Mouse (Mus musculus) layer of hippocampus, adult 8-10 months (tissue): ENCODE results near the gene Galm. TPM values are rescaled to one million over a fixed set of nuclear protein-coding genes. Genes with fewer than 3 reads are reported as not detected.
"Not testable (repeated sequence)": the region's sequence is repeated elsewhere in the genome, so short reads cannot be mapped to it uniquely, and the experiment has no call there.

ENCODE experiments used
- DNase-seq, 2 experiments: peaks; one replicate each; pipeline ENCODE4 v3.0.0; 2022; ENCODE audit warnings: low spot score in 2 of 2
- total RNA-seq, 4 experiments: library from RNA; stranded (reverse); gene quantifications; 2 replicates each; pipeline ENCODE4 v1.2.4; 2022

Gene Galm
- total RNA-seq, 4 experiments from 2014 or later, result 4.4 to 5.4 (median 4.9) TPM

DNA sequence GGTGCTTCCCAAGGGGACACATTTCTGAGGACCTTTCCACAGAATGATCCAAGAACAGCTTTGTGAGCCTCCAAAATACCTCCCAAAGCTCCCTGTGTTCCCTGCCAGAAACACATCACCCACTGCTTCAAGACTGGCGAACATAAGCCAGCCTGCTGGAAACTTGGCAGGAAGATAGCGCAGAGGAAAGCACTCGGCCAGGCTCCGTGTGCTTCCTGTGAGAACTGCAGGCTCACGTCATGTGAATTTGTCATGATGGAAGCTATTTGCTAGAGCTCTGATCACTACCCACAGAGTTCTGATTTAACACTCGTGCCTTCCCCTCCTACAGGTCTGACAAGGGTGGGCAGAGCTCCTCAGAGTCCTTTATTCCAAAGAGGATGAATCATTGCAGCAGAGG is 38.5 kb downstream of the Galm start:
- peak; percentile 83 to 87 for DNase-seq

DNA sequence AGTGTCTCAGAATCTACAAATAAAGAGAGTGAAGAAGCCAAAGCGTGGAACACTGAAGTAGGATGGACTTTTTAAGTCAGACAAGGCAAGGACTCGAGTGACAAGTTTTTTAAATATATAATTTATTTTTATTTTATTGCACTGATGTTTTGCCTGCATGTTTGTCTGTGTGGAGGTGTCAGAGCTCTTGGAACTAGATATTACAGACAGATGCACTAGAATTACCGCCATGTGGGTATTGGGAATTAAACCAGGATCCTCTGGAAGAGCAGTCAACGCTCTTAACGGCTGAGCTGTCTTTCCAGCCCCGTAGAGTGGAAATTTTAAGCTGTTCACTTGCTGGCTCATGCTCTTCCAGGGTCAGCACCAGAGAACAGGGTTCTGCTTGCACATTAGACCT is 39.1 kb downstream of the Galm start:
- DNase-seq, result peak; percentile 28 to 47

DNA sequence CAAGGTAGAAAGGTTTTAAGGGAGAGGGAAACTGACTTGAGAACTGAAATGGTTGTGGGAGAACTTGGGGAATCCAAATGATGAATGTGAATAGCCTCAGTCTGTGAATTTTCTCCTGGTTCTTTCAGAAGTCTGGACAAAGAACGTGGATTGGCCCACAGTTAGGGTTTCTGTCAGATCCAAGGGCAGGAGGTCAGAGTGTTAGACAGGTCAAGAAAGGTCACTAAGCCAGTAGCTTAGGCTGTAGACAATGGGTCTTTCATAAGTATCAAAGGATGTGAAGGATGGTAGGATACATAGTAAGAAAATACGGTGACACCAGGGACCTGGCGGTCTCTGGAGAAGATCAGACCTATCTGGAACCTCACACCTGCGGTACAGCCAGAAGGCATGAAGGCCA is 40.2 kb downstream of the Galm start:
- DNase-seq, result no peak

DNA sequence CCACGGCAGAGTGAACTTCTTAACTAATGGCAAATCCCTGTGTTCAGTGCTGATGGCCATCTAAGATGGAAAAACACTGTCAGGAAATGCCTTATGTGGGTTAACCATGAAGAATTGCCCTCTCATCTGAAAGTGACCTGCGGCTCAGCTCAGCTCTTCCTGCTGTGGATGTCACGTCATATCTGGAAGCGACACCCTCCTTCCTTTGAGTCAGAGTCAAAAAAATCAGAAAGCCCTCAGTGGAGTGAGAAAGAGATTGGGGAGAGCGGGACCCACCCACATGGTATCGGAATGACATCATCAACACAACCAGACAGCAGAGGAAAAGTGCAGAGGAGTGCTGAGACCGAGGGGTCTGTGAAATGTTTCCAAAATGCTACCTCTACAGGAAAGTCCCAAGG is 40.6 kb downstream of the Galm start:
- peak; percentile 32 to 35 for DNase-seq

DNA sequence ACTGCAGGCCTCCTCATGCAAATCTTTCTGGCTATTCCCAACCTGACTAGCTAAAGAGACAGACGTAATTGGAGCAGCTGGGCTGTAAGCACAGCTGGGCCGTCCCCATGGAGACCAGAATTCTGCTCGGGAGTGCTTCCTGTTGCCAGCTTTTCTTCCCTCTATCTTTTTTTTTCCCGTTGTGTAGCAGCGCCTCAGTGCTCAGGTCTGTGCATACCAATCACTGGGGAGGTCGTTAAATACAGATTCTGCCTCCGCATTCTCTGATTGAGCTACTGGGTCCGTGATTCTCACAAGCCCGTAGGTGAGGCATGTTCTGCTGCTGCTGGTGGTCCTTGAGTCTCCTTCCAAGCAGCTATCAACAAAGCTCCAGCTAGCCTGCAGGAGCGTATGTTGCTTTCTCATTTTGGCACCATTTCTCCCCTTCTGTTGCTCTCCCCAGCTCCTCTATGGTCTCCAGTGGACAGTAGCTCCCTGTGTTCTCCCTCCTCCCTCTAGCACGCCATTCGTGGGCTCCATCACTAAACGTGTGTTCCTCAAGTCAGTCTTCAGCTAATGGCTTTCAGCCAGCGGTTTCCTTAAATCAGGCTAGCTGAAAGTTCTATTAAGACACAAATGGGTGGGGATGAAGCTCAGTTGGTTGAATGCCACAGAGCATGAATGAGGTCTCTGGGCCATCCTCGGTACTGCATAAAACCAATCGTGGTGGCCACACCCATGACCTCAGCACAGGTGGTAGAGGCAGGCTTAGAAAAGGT is 41.3 kb downstream of the Galm start:
- DNase-seq, result peak; percentile 71 to 73

DNA sequence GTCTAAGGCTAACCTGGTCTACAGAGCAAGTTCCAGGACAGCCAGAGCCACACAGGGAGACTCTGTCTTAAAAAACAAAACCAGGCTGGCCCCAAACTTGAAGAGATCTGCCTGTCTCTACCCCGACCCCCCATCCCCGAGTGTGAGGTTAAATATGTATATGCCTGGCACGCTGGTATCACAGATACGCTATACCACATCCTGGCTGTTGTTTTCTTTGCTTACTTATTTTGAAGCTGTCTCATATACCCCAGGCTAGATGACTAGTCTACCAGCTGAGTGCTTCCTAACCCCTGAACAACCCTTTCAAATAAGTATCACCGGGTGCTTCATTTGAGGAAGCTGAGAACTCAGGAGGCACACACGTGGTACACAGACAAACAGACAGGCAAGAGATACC is 42.5 kb downstream of the Galm start:
- no peak for DNase-seq

DNA sequence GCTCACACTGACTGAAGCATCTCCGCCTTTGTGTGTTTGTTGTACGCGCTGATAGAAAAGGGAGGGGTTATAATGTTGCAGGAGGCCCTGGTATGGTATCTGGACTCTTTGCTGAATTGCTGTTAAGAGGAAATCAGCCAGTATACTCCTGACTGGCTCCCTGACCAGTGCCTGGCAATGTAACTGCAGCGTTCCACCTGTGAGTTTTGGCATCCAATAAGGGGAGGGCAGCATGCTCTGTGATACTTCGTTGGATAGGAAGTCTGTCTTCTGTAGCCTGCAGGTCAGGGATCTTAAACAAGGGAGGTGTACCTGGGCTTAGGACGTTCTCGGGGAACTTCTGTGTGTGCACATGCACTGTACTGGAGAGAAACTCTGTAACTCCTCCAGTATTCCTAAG is 43.7 kb downstream of the Galm start:
- no peak for DNase-seq

DNA sequence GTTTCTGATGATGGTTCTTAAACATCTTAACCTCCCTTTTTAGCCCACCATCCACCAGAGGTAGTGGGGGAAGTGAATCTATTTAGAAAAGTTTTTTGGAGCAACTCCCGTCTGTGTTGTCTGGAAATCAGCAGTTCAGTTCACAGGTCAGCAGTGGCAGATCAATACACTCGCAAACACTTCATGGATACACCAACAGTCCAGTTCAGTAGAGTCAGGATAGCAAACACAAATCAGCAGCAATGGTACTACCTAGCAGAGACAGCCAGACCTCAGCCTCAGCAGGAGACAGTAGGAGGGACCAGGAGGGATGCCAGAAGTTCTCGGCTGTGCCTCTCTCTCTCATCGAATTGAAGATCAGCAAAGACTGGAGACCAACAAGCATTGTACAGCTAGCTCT is 44.7 kb downstream of the Galm start:
- DNase-seq, result no peak

DNA sequence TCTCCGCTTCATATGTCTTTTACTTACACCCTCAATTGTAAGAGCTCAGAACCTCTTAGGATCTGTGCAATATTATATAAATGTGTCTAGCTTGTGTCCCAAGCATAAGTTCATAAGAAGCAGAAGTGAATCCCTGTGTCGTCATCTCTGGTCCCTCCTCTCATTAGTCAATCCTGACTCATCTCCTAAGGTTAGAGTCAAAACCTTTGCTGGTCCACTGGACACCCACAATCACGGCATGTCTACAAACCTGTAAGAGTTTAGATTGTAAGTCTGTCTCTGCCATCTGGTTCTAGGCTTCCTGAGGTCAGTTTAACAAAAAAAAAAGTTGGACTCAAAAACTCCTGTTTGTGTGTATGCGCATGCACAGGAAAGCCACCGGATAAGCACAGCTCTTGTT is 45.5 kb downstream of the Galm start:
- no peak for DNase-seq

DNA sequence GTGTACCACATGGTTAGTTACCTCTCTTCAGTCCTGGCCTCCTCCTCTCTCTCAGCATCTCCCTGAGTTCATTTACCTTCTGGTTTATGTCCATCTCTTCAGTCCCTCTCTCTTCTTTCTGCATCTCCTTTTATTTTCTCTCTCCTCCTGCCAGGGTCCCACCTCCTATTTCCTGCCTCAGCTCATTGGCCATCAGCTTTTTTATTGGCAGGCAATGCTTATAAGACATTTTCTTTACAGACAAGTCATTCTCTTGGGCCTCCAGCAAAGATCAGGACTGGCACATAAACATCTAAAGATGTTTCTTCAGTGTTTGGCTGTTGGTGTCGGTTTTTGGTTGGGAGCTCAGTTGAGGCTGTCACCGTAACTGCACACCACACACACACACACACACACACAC is 46.4 kb downstream of the Galm start:
- no peak for DNase-seq

DNA sequence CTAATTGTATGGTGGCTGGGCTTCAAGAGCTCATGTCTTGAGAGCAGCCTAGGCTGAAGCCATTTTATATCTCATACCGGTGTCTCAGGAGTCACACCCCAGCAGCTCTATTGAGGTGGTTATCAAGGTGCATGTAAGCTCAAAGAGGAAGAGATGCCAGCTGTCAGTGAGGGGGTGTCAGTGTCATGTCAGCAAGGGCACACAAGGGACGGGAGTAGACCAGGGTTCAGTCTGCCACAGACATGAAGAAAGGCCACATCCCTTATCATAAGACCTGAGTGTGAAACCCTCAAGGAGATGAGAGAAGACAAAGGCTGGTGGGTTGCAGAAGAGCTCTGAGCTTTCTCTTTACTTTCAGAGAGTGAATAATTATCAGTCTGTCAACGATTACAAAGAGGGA is 46.9 kb downstream of the Galm start:
- no peak for DNase-seq

DNA sequence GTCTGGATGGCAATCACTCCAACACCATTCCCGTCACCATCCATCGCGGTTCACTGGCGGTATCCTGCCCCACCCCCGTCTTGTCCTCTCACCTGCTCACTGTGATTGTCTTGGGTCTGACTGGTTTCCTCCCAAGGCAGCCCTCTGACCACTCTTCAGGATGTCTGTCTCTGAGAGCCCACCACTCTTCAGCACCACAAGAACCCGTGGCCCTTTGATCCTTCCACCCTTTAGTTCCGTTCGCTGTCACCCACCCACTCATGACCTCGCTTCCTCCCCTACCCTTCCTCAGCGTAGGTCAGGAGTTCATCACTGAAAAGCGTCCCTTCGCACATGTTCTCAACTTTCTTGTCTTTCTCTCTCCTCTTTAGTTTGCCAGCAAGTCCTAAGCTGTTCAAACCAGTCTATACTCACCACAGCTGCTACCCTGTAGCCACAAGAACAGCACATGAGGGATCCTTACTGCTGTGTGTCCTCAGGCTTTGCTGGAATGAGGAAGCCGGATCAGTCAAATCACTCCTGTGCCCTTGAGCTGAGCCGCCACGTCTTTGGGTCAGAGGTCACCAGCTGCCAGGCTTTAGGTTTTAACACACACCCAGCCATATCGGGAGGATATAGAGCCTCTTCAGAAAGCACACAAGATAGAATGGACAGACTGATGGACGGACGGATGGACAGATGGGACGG is 47.6 kb downstream of the Galm start:
- DNase-seq, result no peak

DNA sequence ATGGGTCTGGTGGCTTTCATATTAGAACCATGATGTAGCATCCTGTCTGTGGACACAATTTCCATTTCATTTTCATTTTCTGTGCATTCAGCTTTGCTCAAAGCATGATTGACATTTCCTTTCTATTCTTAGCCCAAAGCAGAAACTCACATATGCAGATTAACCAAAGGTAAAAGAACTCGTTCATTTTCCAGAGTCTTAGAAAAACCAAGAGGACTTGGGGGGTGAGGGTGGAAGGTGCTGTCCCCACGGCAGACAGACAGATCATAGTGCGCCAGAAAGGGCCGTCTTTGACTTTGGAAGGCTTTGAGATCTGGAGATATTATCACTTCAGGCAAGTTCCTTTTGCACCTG is 48.1 kb downstream of the Galm start:
- DNase-seq, result no peak

DNA sequence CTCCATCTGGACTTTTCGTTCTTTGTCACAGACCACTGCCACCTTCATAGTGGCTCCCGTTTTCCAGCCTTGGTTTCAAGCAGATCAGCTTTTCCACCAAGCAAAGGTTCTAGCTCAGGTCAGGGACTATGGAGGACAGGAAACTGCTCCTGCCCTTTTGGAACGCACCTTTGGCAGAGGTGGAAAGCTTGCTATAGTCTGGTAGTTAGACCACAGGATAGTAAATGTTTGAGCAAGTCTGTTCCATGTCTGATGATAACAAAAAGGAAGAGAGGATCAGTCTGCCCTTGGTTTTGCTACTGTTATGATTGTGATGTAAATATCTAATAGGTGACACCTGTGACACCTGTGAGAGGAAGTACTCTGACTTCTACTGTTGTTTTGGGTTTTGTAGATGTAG is 48.7 kb downstream of the Galm start:
- no peak for DNase-seq

DNA sequence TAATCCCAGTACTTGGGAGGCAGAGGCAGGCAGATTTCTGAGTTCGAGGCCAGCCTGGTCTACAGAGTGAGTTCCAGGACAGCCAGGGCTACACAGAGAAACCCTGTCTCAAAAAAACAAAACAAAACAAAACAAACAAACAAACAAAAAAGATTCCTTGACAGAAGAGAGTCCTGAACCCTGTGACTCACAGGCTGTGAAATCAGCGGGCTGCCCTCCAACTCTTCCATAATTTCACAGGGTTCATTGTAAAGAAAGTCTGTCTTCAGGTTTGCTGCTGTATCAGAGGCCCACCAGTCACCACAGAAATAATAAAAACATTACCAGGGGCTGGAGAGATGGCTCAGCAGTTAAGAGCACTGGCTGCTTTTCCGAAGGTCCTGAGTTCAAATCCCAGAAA is 51.6 kb downstream of the Galm start:
- not testable (repeated sequence) for DNase-seq

DNA sequence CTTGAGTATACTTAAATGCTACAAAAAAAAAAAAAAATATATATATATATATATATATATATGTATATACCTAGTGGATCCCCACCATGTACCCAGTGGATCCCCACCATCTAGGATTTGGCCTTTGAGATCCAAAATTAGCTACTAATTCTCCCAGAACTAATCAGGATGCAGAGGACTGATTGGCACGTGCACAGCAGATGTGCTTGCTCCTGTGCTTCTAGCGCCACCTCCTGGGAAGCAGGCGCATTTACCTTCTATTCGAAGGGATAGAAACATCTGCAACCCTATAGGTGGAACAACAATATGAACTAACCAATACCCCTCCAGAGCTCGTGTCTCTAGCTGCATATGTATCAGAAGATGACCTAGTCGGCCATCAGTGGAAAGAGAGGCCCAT is 52.7 kb downstream of the Galm start:
- DNase-seq, result peak; percentile 63 to 67

DNA sequence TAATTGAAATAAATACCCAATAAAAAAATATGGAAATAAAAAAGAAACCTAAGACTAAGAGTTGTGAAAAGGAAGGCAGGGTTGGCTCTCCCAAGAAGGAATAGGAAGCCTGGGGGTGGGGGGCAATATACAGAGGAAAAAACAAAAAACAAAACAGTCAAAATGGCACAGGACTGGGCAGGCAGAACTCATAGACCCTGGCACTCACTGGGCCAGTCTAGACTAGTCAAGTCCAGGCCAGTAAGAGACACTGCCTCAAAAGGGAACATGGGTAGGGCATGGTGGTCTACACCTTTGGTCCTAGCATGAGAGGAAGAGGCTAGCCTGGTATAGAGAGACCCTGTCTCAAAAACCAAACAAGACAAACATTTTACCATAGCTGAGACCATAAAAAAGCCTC is 53.2 kb downstream of the Galm start:
- no peak for DNase-seq

DNA sequence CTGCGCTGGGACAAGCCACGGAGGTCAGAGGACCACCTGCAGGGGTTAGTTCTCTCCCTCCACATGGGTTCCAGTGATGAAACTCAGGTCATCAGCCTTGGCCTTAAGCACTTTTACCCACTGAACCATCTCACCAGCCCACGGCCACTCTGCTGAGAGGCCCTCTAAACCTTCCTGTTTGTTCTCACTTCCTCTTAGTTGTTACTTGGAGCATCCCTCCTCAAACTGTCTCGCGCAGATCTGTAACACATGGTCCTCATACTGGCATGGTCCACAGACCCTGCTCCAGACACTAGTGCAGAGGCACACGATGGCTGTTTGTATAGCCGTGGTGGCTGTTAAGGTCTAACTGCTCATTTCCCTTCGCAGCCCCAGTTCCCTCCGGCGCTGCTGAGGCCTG is 56.3 kb downstream of the Galm start:
- DNase-seq, result no peak

DNA sequence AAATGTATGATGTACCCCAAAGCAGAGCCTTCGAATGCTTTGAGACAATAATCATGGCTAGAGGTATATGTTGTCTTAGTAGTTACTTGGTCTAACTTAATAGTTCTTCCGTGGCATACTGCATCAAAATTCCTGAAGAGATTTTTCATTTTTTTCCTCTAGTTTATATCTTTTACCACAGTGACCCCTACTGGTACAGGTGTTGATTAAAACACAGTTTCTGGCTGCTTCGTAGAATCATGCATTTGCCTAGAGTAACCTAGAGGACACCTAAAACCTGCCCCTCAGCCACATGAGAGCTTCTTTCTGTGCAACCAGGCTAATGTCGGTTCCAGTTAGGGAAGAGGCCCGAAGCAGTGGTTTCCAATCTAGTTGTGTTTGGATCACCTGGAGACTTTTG is 65.8 kb downstream of the Galm start:
- DNase-seq, result no peak

DNA sequence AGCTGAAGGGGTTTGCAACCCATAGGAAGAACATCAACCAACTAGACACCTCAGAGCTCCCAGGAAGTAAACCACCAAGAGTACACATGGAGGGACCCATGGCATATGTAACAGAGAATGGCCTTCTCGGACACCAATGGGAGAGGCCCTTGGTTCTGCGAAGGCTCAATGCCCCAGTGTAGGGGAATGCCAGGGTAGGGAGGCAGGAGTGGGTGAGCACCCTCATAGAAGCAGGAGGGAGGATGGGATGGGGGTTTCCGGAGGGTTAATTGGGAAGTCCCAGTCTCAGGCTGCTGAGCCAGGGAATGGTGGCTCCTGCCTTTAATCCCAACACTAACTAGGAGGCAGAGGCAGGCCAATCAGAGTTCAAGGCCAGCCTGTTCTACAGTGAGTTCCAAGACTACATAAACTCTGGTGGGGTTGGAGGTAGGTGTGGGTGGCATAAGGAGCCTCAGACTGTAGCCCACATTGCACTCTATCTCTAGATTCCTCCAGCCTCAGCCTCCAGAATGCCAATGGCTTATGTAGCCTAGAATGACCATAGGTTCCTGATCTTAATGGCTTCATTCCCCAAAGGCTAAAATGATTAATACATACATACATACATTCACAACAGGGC is 72.0 kb downstream of the Galm start:
- DNase-seq, result no peak

DNA sequence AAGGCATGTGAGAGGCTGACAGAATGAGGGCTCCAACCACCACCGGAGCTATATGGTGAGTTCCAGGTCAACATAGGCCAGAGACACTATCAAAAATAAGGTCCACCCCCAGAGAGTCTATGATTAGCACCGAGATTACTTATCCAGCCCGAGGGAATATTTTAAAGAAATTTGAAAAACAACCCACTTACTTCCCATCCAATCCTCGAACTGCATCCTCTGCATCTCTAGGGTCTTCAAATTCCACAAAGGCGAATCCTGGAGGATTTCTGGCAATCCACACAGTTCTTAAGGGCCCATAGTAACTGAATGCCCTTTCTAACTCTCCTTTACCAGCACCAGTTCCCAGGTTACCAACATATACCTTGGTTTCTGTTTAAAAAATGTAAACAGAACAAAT is 78.4 kb downstream of the Galm start:
- DNase-seq, result no peak

DNA sequence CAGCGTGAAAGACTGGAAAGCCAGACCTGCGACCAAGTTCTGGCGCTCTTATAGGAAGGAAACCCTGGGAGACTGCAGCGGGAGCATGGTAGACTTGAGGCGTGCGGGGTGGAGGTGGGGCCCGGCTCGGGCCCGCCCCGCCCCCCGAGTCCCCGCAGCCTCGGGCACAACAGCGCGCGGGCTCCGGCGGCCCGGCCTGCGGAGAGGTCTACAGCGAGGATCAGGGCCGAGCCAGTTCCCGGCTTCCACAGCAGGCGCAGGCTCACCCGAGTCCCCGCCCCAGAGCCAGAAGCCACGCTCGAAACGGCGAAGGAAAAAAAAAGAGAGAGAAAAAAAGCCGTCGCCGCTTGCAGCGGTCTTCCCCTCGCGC is 79.0 kb downstream of the Galm start:
- DNase-seq, result peak in 1 of 2 experiments; percentile 26
